Mouse (Mus musculus): ENCODE data around the gene Nectin3. TPM values are rescaled to one million over a fixed set of nuclear protein-coding genes. Genes with fewer than 3 reads are reported as not detected.

Gene Nectin3
- total RNA-seq (2014; fragmentation: Nextera tagmentation) (not detected in 2 replicates), total RNA-seq (2017) (under 0.01 and 0.16 TPM in 2 replicates), polyA plus RNA-seq (2012) (not detected in 2 replicates)

DNA sequence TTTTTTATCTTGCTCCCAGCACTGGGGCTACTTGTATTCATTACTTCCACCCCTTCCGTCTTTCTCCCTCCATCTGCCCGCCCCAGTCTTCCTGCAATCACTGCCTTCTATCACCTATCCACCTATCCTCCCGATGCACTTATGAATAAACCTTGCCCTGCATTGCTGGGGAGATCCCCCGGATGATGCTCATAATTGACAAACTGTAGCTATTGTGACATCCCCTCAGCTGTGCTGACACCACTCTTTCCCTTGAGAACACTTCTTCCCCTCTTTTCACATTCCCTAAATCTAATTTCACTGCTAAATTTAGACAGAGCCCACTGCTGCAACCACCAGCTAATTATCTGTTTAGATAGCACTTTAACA lies at the start of gene Nectin3:
Gene Nectin3 (minus strand): TSS at position 105 of the 369 bp plus-strand sequence.
- H3K4me3 ChIP-seq (ENCODE audit: low read depth, low read length): no peak within 1 kb of the TSS
- H3K9me3 ChIP-seq (replicated peaks): peaks cover 42% of the 10 kb centered on the region
- H3K36me3 ChIP-seq (replicated peaks): no peaks in the 10 kb centered on the region
- H3K27me3 ChIP-seq (ENCODE audit: insufficient read depth, low read length): no peaks in the 10 kb centered on the region
- DNase-seq (ENCODE audit: low spot score) (no peak), ATAC-seq (ENCODE audit: extremely low read depth, insufficient number of reproducible peaks, low FRiP score, poor library complexity, severe bottlenecking) (no peak)
- TF ChIP-seq GATA1 (IDR thresholded peaks at IDR 0.05; ENCODE audit: borderline replicate concordance, low read length) (no peak), GATA2 (IDR thresholded peaks at IDR 0.05; ENCODE audit: borderline replicate concordance, low read depth, low read length) (no peak), CTCF (IDR thresholded peaks at IDR 0.05; ENCODE audit: low read depth, low read length) (no peak), POLR2AphosphoS5 (IDR thresholded peaks at IDR 0.05; ENCODE audit: insufficient replicate concordance, low read depth, low read length) (no peak), TAL1 (conservative IDR thresholded peaks at IDR 0.05; ENCODE audit: low read depth, low read length) (no peak)
- no peaks in the 10 kb centered on the region for H3K4me1 ChIP-seq (ENCODE audit: insufficient read depth, low read depth, low read length)

- no peaks in the 10 kb centered on the region for H3K4me1 ChIP-seq (ENCODE audit: insufficient read depth, low read depth, low read length)
- no peak overlapping the region for H3K4me3 ChIP-seq (ENCODE audit: low read depth, low read length)
- H3K27me3 ChIP-seq (ENCODE audit: insufficient read depth, low read length): no peaks in the 10 kb centered on the region
- DNase-seq (ENCODE audit: low spot score): no peak
- no peak for TF ChIP-seq GATA1 (IDR thresholded peaks at IDR 0.05; ENCODE audit: borderline replicate concordance, low read length)
- peaks cover 4% of the 10 kb centered on the region for H3K9me3 ChIP-seq (replicated peaks)
- H3K36me3 ChIP-seq (replicated peaks): no peaks in the 10 kb centered on the region
- no peak for ATAC-seq (ENCODE audit: extremely low read depth, insufficient number of reproducible peaks, low FRiP score, poor library complexity, severe bottlenecking)
Measured at GRCm38 (mm10) chr16:46538092-46538491, 39.8 kb upstream of the Nectin3 start.

DNA sequence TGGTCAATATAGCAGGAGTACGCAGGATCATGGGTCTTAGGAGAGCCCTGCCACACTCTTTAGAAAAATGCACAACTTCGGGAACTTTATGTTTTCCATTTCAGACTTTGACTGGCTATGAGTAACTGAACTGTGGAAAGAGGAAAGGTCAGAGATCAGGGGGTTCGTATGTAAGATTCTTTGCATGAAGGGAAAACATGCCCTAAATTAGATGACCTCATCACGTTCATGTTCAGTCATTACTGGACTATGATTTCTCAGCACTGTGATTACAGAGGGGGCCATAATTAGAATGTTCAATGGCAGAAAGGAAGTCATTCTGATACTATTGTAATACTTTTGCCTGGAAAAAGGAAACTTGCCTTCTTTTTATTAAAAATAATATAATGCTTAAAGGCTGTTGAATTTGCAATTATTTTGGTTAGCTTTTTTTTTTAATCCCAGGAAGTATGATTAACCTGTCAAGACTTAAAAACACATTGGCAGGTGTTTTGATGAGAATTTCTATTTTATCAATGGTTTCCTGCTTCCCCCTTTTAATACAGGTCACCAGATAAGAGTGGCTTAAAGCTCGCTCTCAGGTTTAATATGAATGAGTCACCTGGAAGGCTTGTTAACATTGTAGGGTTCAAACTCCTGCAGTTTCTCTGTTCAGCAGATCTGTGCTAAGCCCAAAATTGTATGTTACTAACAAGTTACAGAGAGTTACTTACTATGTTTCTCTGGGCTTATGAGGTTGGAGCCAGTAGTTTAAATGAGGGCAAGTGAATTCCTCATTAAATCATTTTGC lies 34.3 kb upstream of the Nectin3 start:
- H3K4me1 ChIP-seq (ENCODE audit: insufficient read depth, low read depth, low read length): no peaks in the 10 kb centered on the region
- H3K36me3 ChIP-seq (replicated peaks): no peaks in the 10 kb centered on the region
- H3K27me3 ChIP-seq (ENCODE audit: insufficient read depth, low read length): no peaks in the 10 kb centered on the region
- TF ChIP-seq GATA1 (IDR thresholded peaks at IDR 0.05; ENCODE audit: borderline replicate concordance, low read length) (no peak), CTCF (IDR thresholded peaks at IDR 0.05; ENCODE audit: low read depth, low read length) (no peak), TAL1 (conservative IDR thresholded peaks at IDR 0.05; ENCODE audit: low read depth, low read length) (no peak), GATA2 (IDR thresholded peaks at IDR 0.05; ENCODE audit: borderline replicate concordance, low read depth, low read length) (no peak), POLR2AphosphoS5 (IDR thresholded peaks at IDR 0.05; ENCODE audit: insufficient replicate concordance, low read depth, low read length) (no peak)
- no peak for DNase-seq (ENCODE audit: low spot score)
- H3K4me3 ChIP-seq (ENCODE audit: low read depth, low read length): no peak overlapping the region
- H3K9me3 ChIP-seq (replicated peaks): peaks cover 6% of the 10 kb centered on the region
- no peak for ATAC-seq (ENCODE audit: extremely low read depth, insufficient number of reproducible peaks, low FRiP score, poor library complexity, severe bottlenecking)

DNA sequence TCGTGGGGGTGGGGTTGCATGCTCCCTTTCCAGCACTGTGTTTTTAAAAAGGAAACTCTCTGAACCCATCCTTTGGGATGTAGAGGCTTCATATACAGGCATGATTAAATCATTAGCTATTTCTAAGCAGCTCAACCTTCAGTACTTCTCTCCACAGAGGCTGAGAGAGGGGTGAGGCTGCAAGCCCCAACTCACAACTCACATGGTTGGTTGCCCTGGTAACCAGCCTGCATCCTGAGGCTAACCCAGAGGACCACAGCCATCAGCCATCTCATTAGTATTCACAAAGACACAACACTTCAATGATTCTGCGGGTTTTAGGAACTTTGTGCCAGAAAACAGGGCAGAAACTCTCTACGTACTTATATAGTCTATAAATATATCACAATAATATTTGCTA lies 32.7 kb upstream of the Nectin3 start:
- TF ChIP-seq CTCF (IDR thresholded peaks at IDR 0.05; ENCODE audit: low read depth, low read length) (no peak), POLR2AphosphoS5 (IDR thresholded peaks at IDR 0.05; ENCODE audit: insufficient replicate concordance, low read depth, low read length) (no peak), GATA2 (IDR thresholded peaks at IDR 0.05; ENCODE audit: borderline replicate concordance, low read depth, low read length) (no peak), GATA1 (IDR thresholded peaks at IDR 0.05; ENCODE audit: borderline replicate concordance, low read length) (no peak), TAL1 (conservative IDR thresholded peaks at IDR 0.05; ENCODE audit: low read depth, low read length) (no peak)
- no peaks in the 10 kb centered on the region for H3K36me3 ChIP-seq (replicated peaks)
- ATAC-seq (ENCODE audit: extremely low read depth, insufficient number of reproducible peaks, low FRiP score, poor library complexity, severe bottlenecking): no peak
- H3K9me3 ChIP-seq (replicated peaks): peaks cover 6% of the 10 kb centered on the region
- no peaks in the 10 kb centered on the region for H3K4me1 ChIP-seq (ENCODE audit: insufficient read depth, low read depth, low read length)
- no peak for DNase-seq (ENCODE audit: low spot score)
- H3K27me3 ChIP-seq (ENCODE audit: insufficient read depth, low read length): no peaks in the 10 kb centered on the region
- no peak overlapping the region for H3K4me3 ChIP-seq (ENCODE audit: low read depth, low read length)

DNA sequence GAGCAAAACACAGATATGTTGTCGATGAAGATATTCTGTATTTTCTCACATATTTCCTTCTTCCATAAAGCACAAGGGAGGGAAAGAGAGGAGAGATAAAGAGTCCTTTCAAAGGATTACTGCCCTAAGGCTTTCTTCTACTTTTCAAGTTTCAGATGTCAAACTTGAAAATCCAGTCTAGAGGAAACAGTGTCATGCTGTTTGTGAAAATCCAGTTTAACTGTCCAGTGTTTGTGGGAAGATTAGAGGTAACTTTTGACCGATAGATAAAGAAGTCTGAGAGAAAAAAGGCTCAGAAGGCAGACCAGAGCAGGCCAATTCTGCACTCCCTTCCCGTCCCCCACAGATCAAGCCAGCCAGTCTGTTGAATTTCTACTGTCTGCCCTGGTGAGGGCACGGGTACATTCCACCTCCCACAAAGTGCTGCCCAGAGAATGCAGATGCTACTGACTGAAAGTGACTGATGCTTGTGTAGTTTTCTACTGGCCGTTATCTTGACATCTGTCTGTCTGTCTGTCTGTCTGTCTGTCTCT lies 22.6 kb upstream of the Nectin3 start:
- TF ChIP-seq TAL1 (conservative IDR thresholded peaks at IDR 0.05; ENCODE audit: low read depth, low read length) (no peak), GATA1 (IDR thresholded peaks at IDR 0.05; ENCODE audit: borderline replicate concordance, low read length) (no peak), POLR2AphosphoS5 (IDR thresholded peaks at IDR 0.05; ENCODE audit: insufficient replicate concordance, low read depth, low read length) (no peak), CTCF (IDR thresholded peaks at IDR 0.05; ENCODE audit: low read depth, low read length) (no peak), GATA2 (IDR thresholded peaks at IDR 0.05; ENCODE audit: borderline replicate concordance, low read depth, low read length) (no peak)
- peaks cover 5% of the 10 kb centered on the region for H3K9me3 ChIP-seq (replicated peaks)
- DNase-seq (ENCODE audit: low spot score) (no peak), ATAC-seq (ENCODE audit: extremely low read depth, insufficient number of reproducible peaks, low FRiP score, poor library complexity, severe bottlenecking) (no peak)
- no peaks in the 10 kb centered on the region for H3K4me1 ChIP-seq (ENCODE audit: insufficient read depth, low read depth, low read length)
- H3K36me3 ChIP-seq (replicated peaks): no peaks in the 10 kb centered on the region
- H3K27me3 ChIP-seq (ENCODE audit: insufficient read depth, low read length): no peaks in the 10 kb centered on the region
- no peak overlapping the region for H3K4me3 ChIP-seq (ENCODE audit: low read depth, low read length)

DNA sequence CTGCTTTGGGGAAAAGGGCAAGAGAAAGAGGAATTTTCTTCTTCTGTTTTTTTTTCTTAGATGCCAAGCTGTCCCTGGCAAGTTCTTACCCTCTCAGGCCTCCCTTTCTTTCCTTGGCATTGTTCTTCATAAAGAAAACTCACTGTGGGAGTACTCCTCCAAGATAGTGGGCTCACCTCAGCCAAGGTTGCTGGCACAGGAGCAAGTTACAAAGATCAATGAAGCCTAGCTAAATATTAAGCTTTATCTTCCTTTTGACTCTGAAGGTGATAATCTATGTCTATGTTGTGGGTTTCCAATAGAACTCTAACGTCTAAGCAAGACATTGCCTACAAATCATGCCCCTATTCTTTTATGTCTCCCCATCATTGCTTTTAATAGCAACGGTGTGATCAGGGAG lies 21.3 kb upstream of the Nectin3 start:
- ATAC-seq (ENCODE audit: extremely low read depth, insufficient number of reproducible peaks, low FRiP score, poor library complexity, severe bottlenecking): no peak
- TF ChIP-seq GATA1 (IDR thresholded peaks at IDR 0.05; ENCODE audit: borderline replicate concordance, low read length) (no peak), GATA2 (IDR thresholded peaks at IDR 0.05; ENCODE audit: borderline replicate concordance, low read depth, low read length) (no peak), CTCF (IDR thresholded peaks at IDR 0.05; ENCODE audit: low read depth, low read length) (no peak), TAL1 (conservative IDR thresholded peaks at IDR 0.05; ENCODE audit: low read depth, low read length) (no peak), POLR2AphosphoS5 (IDR thresholded peaks at IDR 0.05; ENCODE audit: insufficient replicate concordance, low read depth, low read length) (no peak)
- H3K36me3 ChIP-seq (replicated peaks): no peaks in the 10 kb centered on the region

More for the DNA sequence above, 21.3 kb upstream of the Nectin3 start:
- H3K9me3 ChIP-seq (replicated peaks): peaks cover 5% of the 10 kb centered on the region
- DNase-seq (ENCODE audit: low spot score): no peak
- no peaks in the 10 kb centered on the region for H3K4me1 ChIP-seq (ENCODE audit: insufficient read depth, low read depth, low read length)
- H3K27me3 ChIP-seq (ENCODE audit: insufficient read depth, low read length): no peaks in the 10 kb centered on the region
- H3K4me3 ChIP-seq (ENCODE audit: low read depth, low read length): no peak overlapping the region

All from G1E (cell line).